Mouse (Mus musculus): Measurements from ENCODE around the gene Adat3. TPM values are rescaled to one million over a fixed set of nuclear protein-coding genes. Genes with fewer than 3 reads are reported as not detected.
A peak's percentile ranks its signal among the peaks of the same experiment; 100 is the strongest.

Adat3 gene
- polyA plus RNA-seq, 1 experiment from 2014 or later = 6.1 TPM

- WGBS = 17% methylated on average over 15 of the region's 15 CpGs
- ATAC-seq (ENCODE audit: insufficient number of reproducible peaks, insufficient read depth, low FRiP score, low TSS enrichment, low read depth) = no peak; the same call in 1 of the 2 replicates
- Histone ChIP-seq H3K36me3 (peaks cover 10% of the 10 kb centered on the region), H3K9me3 (no peaks in the 10 kb centered on the region), H3K4me2 (peak within 1 kb of the TSS; percentile 95), H3K9ac (replicated peaks) (peak within 1 kb of the TSS; percentile 97), H3K4me1 (replicated peaks) (peaks cover 38% of the 10 kb centered on the region), H3K4me3 (replicated peaks) (peak within 1 kb of the TSS; percentile 95), H3K27me3 (no peaks in the 10 kb centered on the region), H3K27ac (peak within 1 kb of the TSS; percentile 85)
These were observed 54.4 kb downstream of the Adat3 start, which contains the start of gene Btbd2 for GRCm38 (mm10) chr10:80656863-80657623. Gene Btbd2, minus strand, starts transcription at chr10:80657071.

Small RNAs within 50 kb of the gene (microRNA-seq; reads per million reads assigned to microRNA genes)
- gene Mir6912 = not detected

Other genes with a start within 250 kb of the Adat3 start
- gene Plk5, start 246.4 kb upstream of the Adat3 start, polyA plus RNA-seq (2016; fragmentation: Nextera tagmentation; extraction: Ambion mirVana) = 1.2 and 1.3 TPM in 2 replicates
- 12.5 and 15.2 TPM in 2 replicates for gene Mex3d, start 215.2 kb upstream of the Adat3 start, polyA plus RNA-seq (2016; fragmentation: Nextera tagmentation; extraction: Ambion mirVana)
- 361 and 364 TPM in 2 replicates for gene Mbd3, start 203.3 kb upstream of the Adat3 start, polyA plus RNA-seq (2016; fragmentation: Nextera tagmentation; extraction: Ambion mirVana)
- 416 and 437 TPM in 2 replicates for gene Uqcr11, start 196.1 kb upstream of the Adat3 start, polyA plus RNA-seq (2016; fragmentation: Nextera tagmentation; extraction: Ambion mirVana)
- gene Tcf3, start 169.2 kb upstream of the Adat3 start, polyA plus RNA-seq (2016; fragmentation: Nextera tagmentation; extraction: Ambion mirVana) = 247 and 274 TPM in 2 replicates
- not detected in 2 replicates for gene Onecut3, start 108.0 kb upstream of the Adat3 start, polyA plus RNA-seq (2016; fragmentation: Nextera tagmentation; extraction: Ambion mirVana)
- gene Atp8b3, start 63.8 kb upstream of the Adat3 start, polyA plus RNA-seq (2016; fragmentation: Nextera tagmentation; extraction: Ambion mirVana) = 0.29 and 0.50 TPM in 2 replicates
- gene Rexo1, start 41.3 kb upstream of the Adat3 start, polyA plus RNA-seq (2016; fragmentation: Nextera tagmentation; extraction: Ambion mirVana) = 33.4 and 34.1 TPM in 2 replicates
- gene Klf16, start 25.6 kb upstream of the Adat3 start, polyA plus RNA-seq (2016; fragmentation: Nextera tagmentation; extraction: Ambion mirVana) = 12.1 and 12.4 TPM in 2 replicates
- 108 and 110 TPM in 2 replicates for gene Abhd17a, start 12.5 kb upstream of the Adat3 start, polyA plus RNA-seq (2016; fragmentation: Nextera tagmentation; extraction: Ambion mirVana)
- gene Scamp4, start within 50 bp of the Adat3 start, polyA plus RNA-seq (2016; fragmentation: Nextera tagmentation; extraction: Ambion mirVana) = 62.1 and 66.0 TPM in 2 replicates
- 4.9 and 6.1 TPM in 2 replicates for gene Gm49322, start 3.1 kb downstream of the Adat3 start, polyA plus RNA-seq (2016; fragmentation: Nextera tagmentation; extraction: Ambion mirVana)
- 239 and 260 TPM in 2 replicates for gene Csnk1g2, start 20.0 kb downstream of the Adat3 start, polyA plus RNA-seq (2016; fragmentation: Nextera tagmentation; extraction: Ambion mirVana)
- 95.8 and 102 TPM in 2 replicates for gene Btbd2, start 54.2 kb downstream of the Adat3 start, polyA plus RNA-seq (2016; fragmentation: Nextera tagmentation; extraction: Ambion mirVana)
- 122 and 124 TPM in 2 replicates for gene Mknk2, start 75.2 kb downstream of the Adat3 start, polyA plus RNA-seq (2016; fragmentation: Nextera tagmentation; extraction: Ambion mirVana)
- 51.1 and 51.7 TPM in 2 replicates for gene Mob3a, start 99.1 kb downstream of the Adat3 start, polyA plus RNA-seq (2016; fragmentation: Nextera tagmentation; extraction: Ambion mirVana)
- gene Izumo4, start 99.3 kb downstream of the Adat3 start, polyA plus RNA-seq (2016; fragmentation: Nextera tagmentation; extraction: Ambion mirVana) = 12.5 and 16.5 TPM in 2 replicates
- gene Ap3d1, start 139.4 kb downstream of the Adat3 start, polyA plus RNA-seq (2016; fragmentation: Nextera tagmentation; extraction: Ambion mirVana) = 73.8 and 76.8 TPM in 2 replicates
- gene Dot1l, start 152.3 kb downstream of the Adat3 start, polyA plus RNA-seq (2016; fragmentation: Nextera tagmentation; extraction: Ambion mirVana) = 21.8 and 22.8 TPM in 2 replicates
- 63.0 and 72.8 TPM in 2 replicates for gene Sf3a2, start 195.3 kb downstream of the Adat3 start, polyA plus RNA-seq (2016; fragmentation: Nextera tagmentation; extraction: Ambion mirVana)
- gene Plekhj1, start 195.7 kb downstream of the Adat3 start, polyA plus RNA-seq (2016; fragmentation: Nextera tagmentation; extraction: Ambion mirVana) = 132 and 144 TPM in 2 replicates
- gene Amh, start 202.4 kb downstream of the Adat3 start, polyA plus RNA-seq (2016; fragmentation: Nextera tagmentation; extraction: Ambion mirVana) = not detected in 2 replicates
- 1.6 and 1.7 TPM in 2 replicates for gene Jsrp1, start 210.6 kb downstream of the Adat3 start, polyA plus RNA-seq (2016; fragmentation: Nextera tagmentation; extraction: Ambion mirVana)
- gene Oaz1, start 223.8 kb downstream of the Adat3 start, polyA plus RNA-seq (2016; fragmentation: Nextera tagmentation; extraction: Ambion mirVana) = 1,783 and 1,832 TPM in 2 replicates
- gene Lingo3, start 241.2 kb downstream of the Adat3 start, polyA plus RNA-seq (2016; fragmentation: Nextera tagmentation; extraction: Ambion mirVana) = 0.79 and 0.87 TPM in 2 replicates